Mouse (Mus musculus) hindlimb bud, embryonic 11.5 days (tissue): Measurements from ENCODE around the gene Nelfcd.

Experiments
- DNase-seq: peaks from one replicate; pipeline ENCODE4 v3.0.0-alpha.2; 2012; ENCODE audit warnings: low read depth, low spot score; ENCODE audit errors: extremely low spot score

The Nelfcd gene

DNA sequence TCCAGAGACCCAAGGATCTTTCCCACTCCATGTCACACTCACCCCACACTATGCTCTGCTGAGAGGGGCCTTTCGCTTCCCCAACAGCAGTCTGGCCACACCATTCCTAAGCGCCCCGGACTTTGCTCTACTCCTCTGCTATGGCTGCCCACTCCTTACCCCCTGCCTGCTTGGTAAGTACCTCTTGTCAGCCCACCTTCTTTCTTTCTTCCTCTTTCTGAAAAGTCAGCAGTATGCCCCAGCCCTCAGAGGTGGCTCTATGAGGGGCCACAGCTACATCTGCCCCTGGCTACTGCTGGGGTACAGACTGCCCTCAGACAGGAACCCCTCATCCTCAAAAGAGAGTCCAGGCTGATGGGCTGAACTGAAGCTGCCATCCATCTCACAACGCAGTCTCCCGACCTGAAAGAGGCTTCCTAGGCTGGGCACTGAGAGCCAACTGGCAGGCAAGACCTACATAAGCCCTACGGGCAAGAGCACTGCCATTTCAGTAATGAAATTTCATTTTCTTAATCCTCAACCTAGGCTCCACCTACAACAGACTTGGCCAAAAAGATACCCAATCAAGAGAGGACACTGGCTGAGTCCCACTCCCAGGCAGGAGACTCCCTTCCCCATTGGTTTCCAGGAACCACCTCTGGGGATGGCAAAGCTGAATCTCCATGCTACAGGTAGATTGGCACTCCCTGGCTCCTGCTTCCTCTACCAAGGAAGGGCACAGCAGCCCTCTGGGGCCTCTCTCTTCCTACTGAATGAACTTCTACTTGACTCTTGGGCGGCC lies 21.5 kb downstream of the Nelfcd start:
- no peak for DNase-seq

DNA sequence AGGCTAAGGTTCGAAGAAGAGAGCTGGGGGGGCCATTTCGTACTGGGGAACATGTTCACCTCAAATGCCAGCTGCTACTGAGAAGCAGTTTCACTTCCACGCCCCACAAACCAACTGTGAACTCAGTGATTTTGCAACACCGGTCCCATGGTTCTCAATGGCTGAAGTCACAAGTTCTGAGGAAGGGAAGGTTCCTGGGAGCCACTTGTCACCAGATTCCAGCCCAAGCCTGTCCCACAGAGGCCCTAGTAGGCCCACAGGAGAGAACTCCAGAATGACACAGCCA lies 22.0 kb downstream of the Nelfcd start:
- no peak for DNase-seq

DNA sequence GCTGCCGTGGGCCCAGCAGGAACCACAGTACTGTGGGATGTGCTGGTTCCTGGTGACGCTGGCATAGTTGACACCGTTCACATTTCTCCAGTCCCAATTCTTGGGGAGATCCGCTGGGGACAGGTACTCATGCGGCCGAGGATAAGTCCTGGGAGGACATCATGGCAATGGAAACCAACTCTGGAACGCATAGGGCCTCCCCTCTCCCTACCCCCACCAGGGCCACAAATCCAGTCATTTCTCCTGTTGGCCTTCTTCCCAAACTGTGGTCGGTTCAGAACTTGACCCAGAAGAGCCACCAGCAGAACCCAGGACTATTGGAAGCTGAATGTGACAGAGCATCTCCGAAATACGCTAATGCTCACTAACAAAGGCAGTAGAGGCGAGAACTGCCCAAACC lies 22.6 kb downstream of the Nelfcd start:
- no peak for DNase-seq

GRCm38 (mm10) chr2:174438737-174439449 lies 23.3 kb downstream of the Nelfcd start, which contains the start of gene Ctsz:
Gene Ctsz (minus strand): TSS chr2:174439039.
- no peak for DNase-seq

DNA sequence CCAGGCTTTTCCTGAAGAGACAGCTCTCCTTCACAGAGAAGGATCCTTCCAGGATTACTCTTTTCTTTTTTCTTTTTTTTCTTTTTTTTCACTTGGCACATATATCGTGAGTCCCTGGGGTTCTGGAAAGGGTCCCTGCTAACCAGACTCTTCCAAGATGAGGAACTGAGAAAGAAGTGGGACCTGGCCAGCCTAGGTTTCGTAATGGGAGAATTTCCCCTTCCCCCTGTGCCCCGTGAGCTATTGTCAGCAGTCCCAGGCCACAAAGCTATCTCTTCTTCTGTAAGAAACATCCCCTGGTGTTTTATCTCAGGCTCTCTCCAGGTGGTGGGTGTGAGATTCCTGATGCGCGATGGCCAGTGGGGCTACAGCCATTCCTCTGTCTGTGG lies 23.8 kb downstream of the Nelfcd start:
- DNase-seq: no peak

GRCm38 (mm10) chr2:174439961-174440360 lies 24.4 kb downstream of the Nelfcd start:
- DNase-seq: no peak

DNA sequence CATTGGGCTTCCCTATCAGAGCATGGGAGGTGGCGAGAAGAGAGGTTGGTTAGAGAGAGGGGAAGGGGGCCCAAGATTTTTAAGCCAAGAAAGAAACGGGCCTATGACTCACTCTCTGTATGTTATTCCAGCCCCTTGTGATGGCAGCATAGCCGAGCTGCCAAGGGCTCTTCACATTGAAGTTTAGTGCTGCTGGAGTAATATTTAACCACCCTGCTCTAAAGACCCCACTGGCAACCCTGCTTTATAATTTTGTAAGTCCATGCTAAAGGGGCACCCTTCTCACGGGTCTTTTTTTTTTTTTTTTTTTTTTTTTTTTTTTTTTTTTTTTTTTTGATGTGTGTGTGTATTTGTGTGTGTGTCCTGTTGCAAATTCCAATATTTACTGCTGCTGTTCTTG lies 26.3 kb downstream of the Nelfcd start:
- no peak for DNase-seq

- DNase-seq: no peak
Measured at GRCm38 (mm10) chr2:174442460-174442859, 26.9 kb downstream of the Nelfcd start.

GRCm38 (mm10) chr2:174443046-174443445 lies 27.4 kb downstream of the Nelfcd start:
- no peak for DNase-seq

GRCm38 (mm10) chr2:174444359-174444758 lies 28.8 kb downstream of the Nelfcd start:
- DNase-seq: no peak

- DNase-seq: no peak
Measured at GRCm38 (mm10) chr2:174445018-174445417, 29.4 kb downstream of the Nelfcd start.

DNA sequence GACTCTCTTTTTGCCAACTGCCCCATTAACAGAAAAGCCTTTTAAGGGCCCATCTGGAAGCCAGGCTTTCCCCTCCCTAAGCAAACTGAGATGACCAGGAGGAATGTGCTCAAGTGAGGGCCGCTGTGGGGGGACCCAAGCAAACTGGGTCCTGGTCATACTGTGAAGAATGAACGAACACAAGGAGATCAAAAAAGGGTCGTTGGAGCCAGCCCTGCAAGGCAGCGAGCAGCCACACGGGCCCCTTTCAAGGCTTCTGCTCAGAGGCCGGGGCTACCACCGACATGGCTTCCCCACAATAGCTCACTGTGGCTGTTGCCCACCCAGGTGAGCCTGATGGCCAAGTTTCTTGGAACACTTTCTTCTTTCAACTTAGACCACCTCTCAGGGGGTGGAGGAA lies 30.9 kb downstream of the Nelfcd start:
- DNase-seq: no peak

GRCm38 (mm10) chr2:174446905-174447304 lies 31.3 kb downstream of the Nelfcd start:
- no peak for DNase-seq

DNA sequence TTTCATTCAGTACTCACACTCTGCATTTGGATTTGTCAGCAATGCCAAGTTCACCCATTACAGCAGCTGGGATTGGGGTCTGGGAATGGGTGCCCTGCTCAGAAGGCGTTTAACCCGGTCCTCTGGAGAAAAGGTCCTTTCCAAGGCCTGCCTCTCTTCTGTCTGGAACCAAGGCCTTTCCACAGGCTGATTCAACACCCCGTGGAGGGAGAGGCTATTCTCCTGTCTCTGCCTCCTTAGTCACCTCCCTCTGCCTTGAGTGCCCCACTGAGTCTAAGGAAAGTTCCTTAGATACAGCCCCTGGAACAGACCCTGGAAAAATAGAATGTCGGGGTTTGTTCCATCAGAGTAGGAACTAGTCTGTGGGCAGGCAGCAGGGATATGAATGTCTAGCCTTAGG lies 32.8 kb downstream of the Nelfcd start:
- DNase-seq: no peak

DNA sequence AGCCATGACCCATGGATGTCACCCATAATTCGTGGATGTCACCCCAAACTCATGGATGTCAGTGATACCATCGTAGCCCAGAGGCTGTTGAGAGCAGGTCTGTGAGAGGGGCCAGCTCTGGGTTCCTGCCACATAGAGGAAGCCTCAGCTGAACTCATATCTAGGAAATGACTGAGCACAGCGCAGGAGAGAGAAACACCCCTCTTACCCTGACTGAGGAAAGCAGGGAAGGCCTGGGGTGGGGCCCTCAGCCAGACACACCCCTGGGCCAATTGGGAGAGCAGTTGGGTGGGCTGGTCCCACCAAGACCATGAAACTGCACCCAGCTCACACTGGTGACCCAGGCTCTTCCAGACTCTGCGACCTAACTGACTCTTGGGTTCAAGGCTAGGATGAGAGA lies 34.7 kb downstream of the Nelfcd start, which contains the start of gene Tubb1:
Gene Tubb1 (plus strand): TSS at position 343 of the 400 bp plus-strand sequence.
- no peak for DNase-seq

DNA sequence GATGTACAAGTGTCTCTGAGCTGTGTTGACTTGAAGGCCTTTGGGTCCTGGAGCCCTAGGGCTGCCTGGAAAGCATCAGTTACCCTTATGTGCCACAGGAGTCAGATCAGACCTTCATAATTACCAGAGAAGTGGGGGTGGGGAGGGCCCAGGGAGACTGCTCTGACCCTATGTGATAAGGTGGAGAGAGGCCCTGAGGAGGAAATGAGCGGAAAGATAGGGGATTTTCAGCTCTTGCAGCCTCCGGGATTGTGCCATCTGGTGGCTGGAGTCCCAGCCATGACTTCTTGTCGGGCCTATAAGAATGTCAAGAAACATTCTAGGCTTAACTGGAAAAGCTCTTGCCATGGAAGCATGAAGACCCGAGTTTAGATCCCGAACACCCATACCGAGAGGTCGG lies 38.1 kb downstream of the Nelfcd start:
- no peak for DNase-seq

GRCm38 (mm10) chr2:174459365-174459764 lies 43.8 kb downstream of the Nelfcd start:
- no peak for DNase-seq

- DNase-seq: no peak
Measured at GRCm38 (mm10) chr2:174463370-174463769, 47.8 kb downstream of the Nelfcd start.

DNA sequence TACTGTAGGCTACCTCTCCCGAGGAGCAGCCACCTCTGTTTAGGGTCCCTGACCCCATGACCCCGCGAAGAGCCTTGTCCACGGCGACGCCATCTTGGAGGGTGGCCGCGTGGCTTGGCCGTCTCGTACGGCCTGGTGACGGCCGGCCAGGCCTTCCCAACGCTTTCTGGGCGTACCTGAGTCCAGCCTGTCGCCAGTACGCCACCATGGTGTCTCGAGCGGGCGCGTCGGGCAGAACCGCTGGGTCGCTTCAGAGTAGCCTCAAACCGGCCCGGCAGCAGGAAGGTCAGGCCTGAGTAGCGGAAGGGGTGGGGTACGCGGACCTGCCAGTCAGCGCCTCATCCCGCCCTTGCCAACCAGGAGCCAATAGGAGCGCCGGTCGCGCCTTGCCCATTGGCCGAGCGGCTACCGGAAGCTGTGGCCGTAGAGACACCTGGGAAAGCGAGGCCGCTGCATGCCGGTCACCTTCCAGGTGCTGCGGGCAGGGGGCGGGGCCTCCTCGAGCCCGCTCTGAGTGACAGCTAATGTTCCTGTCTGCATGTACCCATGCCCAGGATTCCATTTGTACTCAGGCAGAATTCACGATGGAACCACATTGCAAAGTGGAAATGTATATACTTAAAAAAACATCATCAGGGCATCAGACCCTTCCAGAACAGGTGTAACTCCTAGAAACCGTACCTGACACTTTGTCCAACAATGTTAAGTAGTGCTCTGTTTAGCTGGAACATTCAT lies 48.4 kb downstream of the Nelfcd start, which contains the start of gene Atp5e:
Gene Atp5e (minus strand): TSS at position 317 of the 735 bp plus-strand sequence.
- peak; percentile 58 for DNase-seq

- no peak for DNase-seq
Measured at GRCm38 (mm10) chr2:174470333-174470732, 54.7 kb downstream of the Nelfcd start.

DNA sequence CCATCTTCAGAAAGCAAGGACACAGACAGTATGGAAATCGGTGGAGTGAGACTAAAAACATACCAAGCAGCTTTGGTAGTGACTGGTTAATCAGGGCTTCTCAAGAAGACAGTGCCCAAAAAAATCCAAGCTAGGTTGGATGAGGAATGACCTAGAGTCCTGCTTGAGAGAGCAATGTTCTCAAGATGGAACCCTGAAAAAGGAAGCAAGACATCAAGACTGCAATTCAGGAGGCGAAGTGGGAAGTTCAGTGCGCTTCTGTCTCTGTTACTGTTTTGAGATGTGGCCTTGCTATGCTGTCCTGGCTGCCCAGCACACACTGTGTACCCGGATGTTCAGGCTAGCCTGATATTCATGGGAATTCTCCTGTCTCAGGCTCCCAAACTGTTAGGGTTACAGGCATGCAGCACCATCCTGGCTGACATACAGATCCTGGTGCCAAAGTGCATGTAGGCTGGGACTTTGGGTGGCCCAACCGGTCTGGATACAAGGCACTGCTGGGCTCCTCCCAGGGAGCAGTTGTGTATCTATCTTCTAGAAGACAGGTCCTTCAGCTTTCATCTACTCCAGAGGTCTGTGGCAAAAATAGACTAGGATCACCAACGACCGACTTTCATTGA lies 55.3 kb downstream of the Nelfcd start:
- DNase-seq: no peak
